ENCODE assay signal across 14 mouse cellular contexts in genomic region chr17:15352869-15353610, GRCm38 (mm10). TPM values are rescaled to one million over a fixed set of nuclear protein-coding genes. Genes with fewer than 3 reads are reported as not detected.
DNase-seq lines count a peak whose midpoint lies in the region; TF ChIP-seq lines count a peak whose summit lies in the region.
"Had no signal": no experiment of that assay in that cellular context is flagged by ENCODE, and none has a peak within 500 bp of the region (broad histone marks: within the 10 kb centered on the region; RNA-seq: fewer than 3 reads in every experiment).

No protein-coding gene starts in this region.

- no peak for TF ChIP-seq CTCF in gastrocnemius, adult 2 months (IDR thresholded peaks at IDR 0.05)
- TF ChIP-seq CTCF in thymus, adult 2 months (IDR thresholded peaks at IDR 0.05; ENCODE audit: borderline replicate concordance, control insufficient read depth, extremely low read depth, insufficient read depth, low read length, poor library complexity), result no peak

- no peak for DNase-seq in gastrocnemius, adult 2 months
- no peak for DNase-seq in gastrocnemius, postnatal 25 days
- DNase-seq in left cerebral cortex, adult 9 months (ENCODE audit: low spot score in 2 of 2), result peak; percentile 31 to 61
- DNase-seq in left cerebral cortex, adult 11 months (ENCODE audit: low spot score), result no peak
- DNase-seq in B cell, adult 2 months, result peak; percentile 65 to 70
- no peak for DNase-seq in thymus, adult 2 months
- DNase-seq in Muller cell, postnatal 12 days (ENCODE audit: inconsistent ontology term), result no peak
- DNase-seq: cerebellum, adult 8-10 months; gastrocnemius, postnatal 36 days had no signal

- H3K4me3 ChIP-seq in gastrocnemius, adult 2 months, result no peak overlapping the region
- peak overlapping the region; percentile 60 for H3K4me3 ChIP-seq in megakaryocyte, embryonic 14.5 days (replicated peaks)
- no peak overlapping the region for H3K4me3 ChIP-seq in thymus, adult 2 months (ENCODE audit: control insufficient read depth, insufficient read depth, low read length)
- H3K4me3 ChIP-seq: embryonic facial prominence, embryonic 12.5 days; forebrain, embryonic 13.5 days; limb, embryonic 10.5 days; liver, embryonic 15.5 days had no signal

- H3K27me3 ChIP-seq in megakaryocyte, embryonic 14.5 days (replicated peaks), result peaks cover 35% of the 10 kb centered on the region
- no peaks in the 10 kb centered on the region for H3K27me3 ChIP-seq in thymus, adult 2 months (ENCODE audit: control insufficient read depth, insufficient read depth, low read length)
- H3K27me3 ChIP-seq: embryonic facial prominence, embryonic 12.5 days; forebrain, embryonic 13.5 days; liver, embryonic 15.5 days had no signal

- H3K9me3 ChIP-seq in megakaryocyte, embryonic 14.5 days, result no peaks in the 10 kb centered on the region
- H3K9me3 ChIP-seq: embryonic facial prominence, embryonic 12.5 days; forebrain, embryonic 13.5 days; limb, embryonic 10.5 days; liver, embryonic 15.5 days had no signal

- TF ChIP-seq POLR2A in thymus, adult 2 months (IDR thresholded peaks at IDR 0.05; ENCODE audit: control insufficient read depth, extremely low read depth, insufficient read depth, low read length, poor library complexity), result no peak

- H3K36me3 ChIP-seq in megakaryocyte, embryonic 14.5 days (replicated peaks; ENCODE audit: low read length), result no peaks in the 10 kb centered on the region
- H3K36me3 ChIP-seq in thymus, adult 2 months (ENCODE audit: control insufficient read depth, insufficient read depth, low read length), result no peaks in the 10 kb centered on the region
- H3K36me3 ChIP-seq: embryonic facial prominence, embryonic 12.5 days; limb, embryonic 10.5 days; liver, embryonic 15.5 days had no signal

- intact Hi-C loops in gastrocnemius, adult 2 months (cut with DNase I), result no loop called here

- H3K4me1 ChIP-seq in megakaryocyte, embryonic 14.5 days, result peaks cover 12% of the 10 kb centered on the region
- no peaks in the 10 kb centered on the region for H3K4me1 ChIP-seq in thymus, adult 2 months (replicated peaks; ENCODE audit: control insufficient read depth, insufficient read depth, low read length)
- H3K4me1 ChIP-seq: embryonic facial prominence, embryonic 12.5 days; forebrain, embryonic 13.5 days; limb, embryonic 10.5 days; liver, embryonic 15.5 days had no signal

- H3K27ac ChIP-seq in gastrocnemius, adult 2 months, result peak overlapping the region; percentile 32; the same call in 1 of the 2 replicates
- H3K27ac ChIP-seq in thymus, adult 2 months (ENCODE audit: control insufficient read depth, insufficient read depth, low read length), result no peak overlapping the region
- H3K27ac ChIP-seq: embryonic facial prominence, embryonic 12.5 days; forebrain, embryonic 13.5 days; limb, embryonic 10.5 days; liver, embryonic 15.5 days had no signal

- WGBS in thymus, adult 2 months, result 62% methylated on average over 10 of the region's 10 CpGs

RNA-seq across cellular contexts. Expression of gene Dll1, which starts 23.6 kb away (rescaled TPM):
- 1 to 10 TPM; 3.0 to 4.1 TPM for total RNA-seq in gastrocnemius, adult 2 months (2021)
- 1 to 10 TPM; 3.4 to 3.8 TPM for total RNA-seq in gastrocnemius, postnatal 25 days (2021)
- 0.22 TPM in 1 of 2 replicates, not detected in the other for polyA plus RNA-seq in megakaryocyte, embryonic 14.5 days (2012; ENCODE audit: insufficient read depth, low replicate concordance)
- polyA plus RNA-seq in thymus, adult 2 months (2012; rRNA removed), result 5.8 and 9.8 TPM in 2 replicates

RNA-seq across cellular contexts. Expression of gene Fam120b, which starts 43.0 kb away (rescaled TPM):
- 10 to 100 TPM; 10.9 to 12.8 TPM for total RNA-seq in gastrocnemius, adult 2 months (2021)
- 10 to 100 TPM in 1 of 2 experiments, 1 to 10 TPM in 1; 8.6 to 10.3 TPM for total RNA-seq in gastrocnemius, postnatal 25 days (2021)
- 1.4 and 1.5 TPM in 2 replicates for polyA plus RNA-seq in megakaryocyte, embryonic 14.5 days (2012; ENCODE audit: insufficient read depth, low replicate concordance)
- 13.0 and 13.2 TPM in 2 replicates for polyA plus RNA-seq in thymus, adult 2 months (2012; rRNA removed)

Comparison
In these comparisons a context has a peak if more than half of its experiments do, and no peak if none do; other contexts are left out.
1. DNase-seq: peak in left cerebral cortex, adult 9 months (2 of 2) and B cell, adult 2 months (2 of 2); none in gastrocnemius, adult 2 months (single experiment), gastrocnemius, postnatal 25 days (single experiment), left cerebral cortex, adult 11 months (single experiment), thymus, adult 2 months (single experiment) and Muller cell, postnatal 12 days (single experiment).